In the genomic region with DNA sequence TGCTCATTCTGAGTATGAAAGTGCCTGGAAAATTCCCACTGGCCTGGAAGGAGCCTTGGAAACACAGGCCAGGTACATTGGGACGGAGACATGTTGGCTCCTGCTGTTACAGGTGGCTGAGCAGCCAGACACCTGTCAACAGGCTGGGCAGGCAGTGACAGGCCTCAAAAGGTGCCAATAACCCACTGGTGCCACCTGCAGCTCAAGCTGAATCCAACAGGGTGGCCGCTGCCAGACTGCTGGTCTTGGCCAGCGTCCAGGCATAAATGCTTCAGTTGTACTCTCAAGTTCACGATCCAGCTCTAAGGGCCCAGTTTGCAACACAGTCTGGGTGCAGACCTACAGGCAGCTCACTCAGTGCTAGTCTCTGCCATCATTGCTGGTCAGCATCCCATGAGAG, we compare ENCODE assay signal across 8 mouse cellular contexts. TPM values are rescaled to one million over a fixed set of nuclear protein-coding genes. Genes with fewer than 3 reads are reported as not detected.
A peak's percentile ranks its signal among the peaks of the same experiment; 100 is the strongest.
DNase-seq lines count a peak whose midpoint lies in the region; ATAC-seq and TF ChIP-seq lines count a peak whose summit lies in the region.

No protein-coding gene starts in this region.

- peaks cover 11% of the 10 kb centered on the region for H3K9me3 ChIP-seq in hindbrain, embryonic 14.5 days (ENCODE audit: control insufficient read depth, low read length)
- H3K9me3 ChIP-seq in hindbrain, embryonic 10.5 days, result peaks cover 8% of the 10 kb centered on the region
- H3K9me3 ChIP-seq in heart, embryonic 14.5 days (ENCODE audit: control insufficient read depth, low read length), result peaks cover 5% of the 10 kb centered on the region

- WGBS in hindbrain, embryonic 14.5 days, result 66% methylated on average over 4 of the region's 4 CpGs
- WGBS in hindbrain, embryonic 10.5 days, result 83% methylated on average over 4 of the region's 4 CpGs
- 18% methylated on average over 4 of the region's 4 CpGs for WGBS in heart, embryonic 14.5 days

- H3K27ac ChIP-seq in hindbrain, embryonic 14.5 days, result peak overlapping the region; percentile 26; the same call in 1 of the 2 replicates
- no peak overlapping the region for H3K27ac ChIP-seq in hindbrain, embryonic 10.5 days
- H3K27ac ChIP-seq in embryonic fibroblast, embryonic 13.5 days (ENCODE audit: insufficient read depth, low read length), result peak overlapping the region; percentile 55; the same call in 1 of the 2 replicates
- peak overlapping the region; percentile 0 to 57; a peak in 3 of 4 replicates for H3K27ac ChIP-seq in heart, embryonic 14.5 days (replicated peaks in 1 of 2; ENCODE audit: control insufficient read depth in 1 of 2, insufficient read depth in 1 of 2, low read depth in 2 of 2, low read length in 2 of 2)

- peak; percentile 72 for TF ChIP-seq CTCF in Patski (IDR thresholded peaks at IDR 0.05)
- TF ChIP-seq CTCF in embryonic fibroblast, embryonic 13.5 days (IDR thresholded peaks at IDR 0.05; ENCODE audit: borderline replicate concordance, insufficient read depth, low read length), result peak; percentile 25; the same call in 1 of the 2 replicates

- in situ Hi-C loops in Patski (cut with MboI; ENCODE audit: low pct_unique_long_range_greater_than_20kb), result no loop called here

- no peak for DNase-seq in hindbrain, embryonic 14.5 days (ENCODE audit: low spot score)
- DNase-seq in hindbrain, embryonic 10.5 days (ENCODE audit: low spot score), result no peak
- DNase-seq in Patski (ENCODE audit: low read depth, low spot score), result no peak
- DNase-seq in kidney, postnatal 4 days, result peak; percentile 78 to 87
- peak; percentile 88 for DNase-seq in lung, postnatal 36 days
- DNase-seq in T-cell, adult 2 months (ENCODE audit: low spot score), result no peak

- CTCF ChIA-PET in Patski (lab: Charles Lee), result interaction anchor here (1.0 to 4.4 kb wide), 3 partner anchors 9 to 679 kb away, joined by 3 to 25 read pairs (median 4); no protein-coding TSS in a partner anchor

- POLR2A ChIA-PET in Patski (lab: Charles Lee), result interaction anchor here (1.2 kb wide), 1 partner anchor 9 kb away, joined by 3 read pairs; no protein-coding TSS in a partner anchor

- no peak overlapping the region for H3K4me2 ChIP-seq in hindbrain, embryonic 14.5 days (replicated peaks)
- H3K4me2 ChIP-seq in heart, embryonic 14.5 days (ENCODE audit: low read length), result no peak overlapping the region

- no peaks in the 10 kb centered on the region for H3K36me3 ChIP-seq in hindbrain, embryonic 14.5 days (replicated peaks; ENCODE audit: control insufficient read depth, insufficient read depth)
- 0 out of 2 replicates have a peak, but pooled peaks cover 3% of the 10 kb centered on the region for H3K36me3 ChIP-seq in hindbrain, embryonic 10.5 days
- no peaks in the 10 kb centered on the region for H3K36me3 ChIP-seq in heart, embryonic 14.5 days (ENCODE audit: control insufficient read depth, insufficient read depth, low read length)

- 0 out of 2 replicates have a peak, but pooled peaks cover 3% of the 10 kb centered on the region for H3K4me1 ChIP-seq in hindbrain, embryonic 14.5 days (replicated peaks; ENCODE audit: control insufficient read depth, insufficient read depth, low read length)
- no peaks in the 10 kb centered on the region for H3K4me1 ChIP-seq in hindbrain, embryonic 10.5 days (replicated peaks)
- peaks cover 21% of the 10 kb centered on the region for H3K4me1 ChIP-seq in embryonic fibroblast, embryonic 13.5 days (ENCODE audit: control insufficient read depth, insufficient read depth, low read length)
- peaks cover 12 to 13% of the 10 kb centered on the region in 2 experiments for H3K4me1 ChIP-seq in heart, embryonic 14.5 days (ENCODE audit: control insufficient read depth in 2 of 2, insufficient read depth in 2 of 2, low read length in 2 of 2)

- no peak overlapping the region for H3K4me3 ChIP-seq in hindbrain, embryonic 14.5 days (replicated peaks; ENCODE audit: low read length)
- no peak overlapping the region for H3K4me3 ChIP-seq in hindbrain, embryonic 10.5 days
- no peak overlapping the region for H3K4me3 ChIP-seq in embryonic fibroblast, embryonic 13.5 days (ENCODE audit: insufficient read depth, low read length)
- no peak overlapping the region for H3K4me3 ChIP-seq in heart, embryonic 14.5 days (ENCODE audit: control insufficient read depth in 1 of 2, insufficient read depth in 1 of 2, low read depth in 1 of 2, low read length in 2 of 2)

- H3K9ac ChIP-seq in hindbrain, embryonic 14.5 days, result no peak overlapping the region
- H3K9ac ChIP-seq in heart, embryonic 14.5 days (ENCODE audit: low read length), result no peak overlapping the region

- peak; percentile 27; the same call in 1 of the 2 replicates for ATAC-seq in hindbrain, embryonic 14.5 days (ENCODE audit: low FRiP score)
- peak; percentile 51 for ATAC-seq in Patski
- peak; percentile 85 for ATAC-seq in heart, embryonic 14.5 days (ENCODE audit: insufficient number of reproducible peaks, insufficient read depth, low FRiP score, low read depth)

- no peaks in the 10 kb centered on the region for H3K27me3 ChIP-seq in hindbrain, embryonic 14.5 days (ENCODE audit: control insufficient read depth, insufficient read depth, low read length)
- no peaks in the 10 kb centered on the region for H3K27me3 ChIP-seq in hindbrain, embryonic 10.5 days (ENCODE audit: insufficient read depth, poor library complexity, severe bottlenecking)
- no peaks in the 10 kb centered on the region for H3K27me3 ChIP-seq in Patski
- no peaks in the 10 kb centered on the region for H3K27me3 ChIP-seq in heart, embryonic 14.5 days (ENCODE audit: control insufficient read depth, insufficient read depth, low read length)

- no peak for TF ChIP-seq POLR2A in embryonic fibroblast, embryonic 13.5 days (IDR thresholded peaks at IDR 0.05; ENCODE audit: low read depth, low read length)

RNA-seq across cellular contexts. Expression of gene Ggact, which starts 10.7 kb away (rescaled TPM):
- polyA plus RNA-seq in hindbrain, embryonic 14.5 days (2014; fragmentation: Nextera tagmentation; extraction: Ambion mirVana), result 8.6 and 10.6 TPM in 2 replicates
- 4.3 and 5.8 TPM in 2 replicates for polyA plus RNA-seq in hindbrain, embryonic 10.5 days (2016; fragmentation: Nextera tagmentation; extraction: Ambion mirVana)
- polyA plus RNA-seq in Patski (2021), result 48.5 TPM
- polyA plus RNA-seq in embryonic fibroblast, embryonic 13.5 days (2011; ENCODE audit: insufficient read length, low read depth, missing spikeins), result 19.9 and 26.6 TPM in 2 replicates
- 16.6 and 18.9 TPM in 2 replicates for polyA plus RNA-seq in heart, embryonic 14.5 days (2014; fragmentation: Nextera tagmentation; extraction: Ambion mirVana)

Comparison
In these comparisons a context has a peak if more than half of its experiments do, and no peak if none do; other contexts are left out.
1. ATAC-seq: peak in every context shown above with its lines; median percentile 85 in heart, embryonic 14.5 days; 51 in Patski; 27 in hindbrain, embryonic 14.5 days.
2. DNase-seq: peak in kidney, postnatal 4 days (2 of 2) and lung, postnatal 36 days (single experiment); none in hindbrain, embryonic 14.5 days (single experiment), hindbrain, embryonic 10.5 days (single experiment), Patski (single experiment) and T-cell, adult 2 months (single experiment).